Mouse (Mus musculus): ENCODE results near the gene Yae1d1.
"Not testable (repeated sequence)": the region's sequence is repeated elsewhere in the genome, so short reads cannot be mapped to it uniquely, and the experiment has no call there.

The Yae1d1 gene

GRCm38 (mm10) chr13:17992697-17993514 is at the start of gene Yae1d1:
Gene Yae1d1 (minus strand): TSS chr13:17993349.
- peak; percentile 93 to 95 for DNase-seq (ENCODE audit: low spot score in 2 of 2)

GRCm38 (mm10) chr13:18038814-18039213 is 45.7 kb upstream of the Yae1d1 start:
- no peak for DNase-seq (ENCODE audit: low spot score in 2 of 2)

GRCm38 (mm10) chr13:18016604-18017003 is 23.5 kb upstream of the Yae1d1 start:
- no peak for DNase-seq (ENCODE audit: low spot score in 2 of 2)

- peak; percentile 34 to 39 for DNase-seq (ENCODE audit: low spot score in 2 of 2)
These were observed 20.1 kb upstream of the Yae1d1 start for GRCm38 (mm10) chr13:18013205-18013604.

- no peak for DNase-seq (ENCODE audit: low spot score in 2 of 2)
These were observed 17.9 kb upstream of the Yae1d1 start for GRCm38 (mm10) chr13:18011055-18011454.

- DNase-seq (ENCODE audit: low spot score in 2 of 2), result no peak
These were observed 332 bp upstream of the Yae1d1 start for GRCm38 (mm10) chr13:17993515-17993847.

GRCm38 (mm10) chr13:17992009-17992408 is 1.1 kb downstream of the Yae1d1 start:
- no peak for DNase-seq (ENCODE audit: low spot score in 2 of 2)

- peak; percentile 59 to 64 for DNase-seq (ENCODE audit: low spot score in 2 of 2)
These were observed 10.0 kb downstream of the Yae1d1 start for GRCm38 (mm10) chr13:17983194-17983593.

GRCm38 (mm10) chr13:17982634-17983033 is 10.5 kb downstream of the Yae1d1 start:
- DNase-seq (ENCODE audit: low spot score in 2 of 2), result no peak

- no peak for DNase-seq (ENCODE audit: low spot score in 2 of 2)
These were observed 16.1 kb downstream of the Yae1d1 start for GRCm38 (mm10) chr13:17976854-17977739.

GRCm38 (mm10) chr13:17975891-17976290 is 17.3 kb downstream of the Yae1d1 start:
- no peak for DNase-seq (ENCODE audit: low spot score in 2 of 2)

GRCm38 (mm10) chr13:17975457-17975856 is 17.7 kb downstream of the Yae1d1 start:
- no peak for DNase-seq (ENCODE audit: low spot score in 2 of 2)

GRCm38 (mm10) chr13:17974734-17975133 is 18.4 kb downstream of the Yae1d1 start:
- no peak for DNase-seq (ENCODE audit: low spot score in 2 of 2)

- no peak for DNase-seq (ENCODE audit: low spot score in 2 of 2)
These were observed 32.5 kb downstream of the Yae1d1 start for GRCm38 (mm10) chr13:17960613-17961012.

GRCm38 (mm10) chr13:17954282-17954681 is 38.9 kb downstream of the Yae1d1 start:
- no peak for DNase-seq (ENCODE audit: low spot score in 2 of 2)

- not testable (repeated sequence) for DNase-seq (ENCODE audit: low spot score in 2 of 2)
These were observed 42.6 kb downstream of the Yae1d1 start for GRCm38 (mm10) chr13:17950581-17950980.

- no peak for DNase-seq (ENCODE audit: low spot score in 2 of 2)
These were observed 43.6 kb downstream of the Yae1d1 start for GRCm38 (mm10) chr13:17949555-17949954.

GRCm38 (mm10) chr13:17944078-17944917 is 48.9 kb downstream of the Yae1d1 start, which contains the start of gene Rala:
Gene Rala (minus strand): TSS chr13:17944239.
- DNase-seq (ENCODE audit: low spot score in 2 of 2), result peak; percentile 92 to 93

- peak; percentile 37 to 43 for DNase-seq (ENCODE audit: low spot score in 2 of 2)
These were observed 49.7 kb downstream of the Yae1d1 start for GRCm38 (mm10) chr13:17943306-17944077.

GRCm38 (mm10) chr13:17942338-17942737 is 50.8 kb downstream of the Yae1d1 start:
- no peak for DNase-seq (ENCODE audit: low spot score in 2 of 2)

All from right cerebral cortex, adult 2 months (tissue).